Mouse (Mus musculus) C2C12 (cell line): ENCODE results near the gene Cass4.

ENCODE experiments used
- CEBPB ChIP-seq: IDR thresholded peaks from one replicate; pipeline ENCODE4 v1.6.1; 2011; ENCODE audit warnings: low read depth, mild to moderate bottlenecking, control low read depth, moderate library complexity
- CTCF ChIP-seq: IDR thresholded peaks from one replicate; pipeline ENCODE4 v1.5.1; 2011; ENCODE audit not compliant: control insufficient read depth, insufficient read depth, insufficient read length
- FOSL1 ChIP-seq: IDR thresholded peaks from one replicate; pipeline ENCODE4 v1.8.0; 2011; ENCODE audit warnings: mild to moderate bottlenecking, low read length; ENCODE audit not compliant: poor library complexity, insufficient read depth, severe bottlenecking
- MAX ChIP-seq: IDR thresholded peaks from one replicate; pipeline ENCODE4 v1.6.1; 2011; ENCODE audit warnings: mild to moderate bottlenecking, control low read depth
- MYOD1 ChIP-seq: IDR thresholded peaks from one replicate; pipeline ENCODE4 v1.6.1; 2011; ENCODE audit warnings: low read depth; ENCODE audit not compliant: control insufficient read depth, insufficient read length
- USF1 ChIP-seq: IDR thresholded peaks from one replicate; pipeline ENCODE4 v1.6.1; 2011; ENCODE audit warnings: low read depth, mild to moderate bottlenecking, control low read depth, moderate library complexity

DNA sequence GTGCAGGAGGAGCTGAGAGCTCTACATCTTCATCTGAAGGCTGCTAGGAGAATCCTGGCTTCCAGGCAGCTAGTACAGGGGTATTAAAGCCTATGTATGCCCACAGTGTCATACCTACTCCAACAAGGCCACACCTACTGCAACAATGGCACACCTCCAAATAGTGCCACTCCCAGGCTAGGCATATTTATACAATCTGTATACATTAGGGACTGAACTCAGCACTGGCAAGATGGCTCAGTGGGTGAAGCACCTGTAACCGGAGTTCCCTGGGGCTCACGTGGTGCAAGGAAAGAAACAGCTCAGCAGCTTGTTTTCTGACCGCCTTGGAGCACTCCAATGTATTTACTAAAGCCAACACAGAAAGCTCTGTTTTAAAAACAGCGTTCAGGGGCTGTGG, 52.0 kb downstream of the Cass4 start:
- no peak for TF ChIP-seq MAX
- TF ChIP-seq CTCF: no peak
- no peak for TF ChIP-seq USF1
- TF ChIP-seq MYOD1: no peak
- no peak for TF ChIP-seq CEBPB
- no peak for TF ChIP-seq FOSL1
